ENCODE assay signal across 1 mouse cellular context in the genomic region with DNA sequence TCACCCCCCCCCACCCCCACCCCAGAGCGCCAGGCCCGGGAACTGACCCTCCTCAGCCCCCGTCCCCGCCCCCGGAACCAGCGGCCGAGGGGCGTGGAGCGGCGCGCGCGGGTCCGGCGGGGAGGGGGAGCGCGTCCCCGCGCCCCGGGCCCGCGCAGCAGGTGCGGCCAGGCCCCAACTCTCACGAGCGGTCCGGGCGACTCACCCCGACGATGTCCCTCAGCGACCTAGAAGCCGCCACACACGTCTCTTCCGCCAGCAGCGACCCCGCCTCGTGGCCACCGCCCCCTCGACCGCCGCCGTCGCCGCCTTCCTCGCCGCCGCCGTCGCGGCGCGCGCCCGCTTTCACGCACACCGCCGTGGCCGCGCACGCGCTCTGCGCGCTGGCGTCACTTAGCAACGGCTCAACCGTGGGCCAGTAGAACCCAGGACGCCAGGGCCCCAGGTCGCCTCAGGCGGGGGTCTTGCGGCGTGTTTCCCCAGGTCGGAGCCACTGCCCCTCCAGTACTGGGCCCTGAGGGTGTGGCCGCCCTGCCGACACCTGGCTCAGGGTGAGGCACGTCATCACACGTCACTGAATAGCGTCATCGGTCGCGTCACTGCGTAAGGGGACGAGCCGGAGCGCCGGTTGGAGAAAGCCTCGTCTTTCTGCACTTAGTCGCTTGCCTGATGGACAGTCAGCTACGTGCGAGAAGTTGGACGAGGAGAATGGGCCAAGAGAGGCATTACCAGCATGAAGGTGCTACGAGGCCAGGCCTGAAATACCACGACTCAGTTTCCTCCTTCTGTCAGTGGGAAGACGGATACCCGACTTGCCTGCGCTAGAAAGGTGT.
A peak's percentile ranks its signal among the peaks of the same experiment; 100 is the strongest.
TF ChIP-seq lines count a peak whose summit lies in the region.

Gene Btbd9, minus strand, starts transcription at position 548 of the 833 bp plus-strand sequence.

TF ChIP-seq in CH12.LX, 34 proteins besides CTCF, POLR2A, EP300 and RAD21 (continued from another document):
- TF ChIP-seq CHD2 (IDR thresholded peaks at IDR 0.05; ENCODE audit: low read length) (no peak), ZKSCAN1 (IDR thresholded peaks at IDR 0.05; ENCODE audit: borderline replicate concordance, low read depth, low read length) (no peak), ZMIZ1 (IDR thresholded peaks at IDR 0.05; ENCODE audit: low read depth, low read length) (peak; percentile 64; the same call in 1 of the 2 replicates), MEF2A (IDR thresholded peaks at IDR 0.05; ENCODE audit: borderline replicate concordance, low read depth, low read length) (peak; percentile 64; the same call in 1 of the 2 replicates), BHLHE40 (IDR thresholded peaks at IDR 0.05; ENCODE audit: low read depth, low read length) (peak; percentile 79), PAX5 (IDR thresholded peaks at IDR 0.05; ENCODE audit: low read length) (no peak), TBP (conservative IDR thresholded peaks at IDR 0.05; ENCODE audit: low read depth, low read length) (0 out of 2 replicates have a peak, but pooled peaks have one; percentile 45), IRF4 (IDR thresholded peaks at IDR 0.05; ENCODE audit: low read depth, low read length) (no peak; the same call in none of the 2 replicates), MAFK (IDR thresholded peaks at IDR 0.05; ENCODE audit: insufficient replicate concordance, low read length) (no peak), GABPA (IDR thresholded peaks at IDR 0.05; ENCODE audit: insufficient replicate concordance, low read depth, low read length) (peak; percentile 100), TCF12 (IDR thresholded peaks at IDR 0.05; ENCODE audit: low read depth, low read length) (peak; percentile 58), E2F4 (IDR thresholded peaks at IDR 0.05; ENCODE audit: insufficient replicate concordance, low read depth, low read length) (no peak), HCFC1 (IDR thresholded peaks at IDR 0.05; ENCODE audit: low read depth, low read length) (peak; percentile 68), CHD1 (IDR thresholded peaks at IDR 0.05; ENCODE audit: low read depth, low read length) (no peak), MAZ (IDR thresholded peaks at IDR 0.05; ENCODE audit: low read depth, low read length) (peak; percentile 49; the same call in 1 of the 2 replicates), ZNF384 (IDR thresholded peaks at IDR 0.05; ENCODE audit: low read depth, low read length) (no peak), NELFE (IDR thresholded peaks at IDR 0.05; ENCODE audit: low read depth, low read length) (peak; percentile 75; the same call in 1 of the 2 replicates), ETS1 (conservative IDR thresholded peaks at IDR 0.05; ENCODE audit: low read depth, low read length) (peak; percentile 63), MYC (IDR thresholded peaks at IDR 0.05; ENCODE audit: low read depth, low read length) (no peak), USF2 (conservative IDR thresholded peaks at IDR 0.05; ENCODE audit: low read depth, low read length) (0 out of 2 replicates have a peak, but pooled peaks have one; percentile 16), MAX (IDR thresholded peaks at IDR 0.05; ENCODE audit: low read length) (peak; percentile 88), ELF1 (IDR thresholded peaks at IDR 0.05; ENCODE audit: low read depth, low read length) (peak; percentile 77), USF1 (IDR thresholded peaks at IDR 0.05; ENCODE audit: low read depth, low read length) (no peak), KAT2A (IDR thresholded peaks at IDR 0.05; ENCODE audit: insufficient replicate concordance, low read length) (0 out of 2 replicates have a peak, but pooled peaks have one; percentile 44), ZC3H11A (IDR thresholded peaks at IDR 0.05; ENCODE audit: low read depth, low read length) (no peak), POLR2AphosphoS2 (IDR thresholded peaks at IDR 0.05; ENCODE audit: low read depth, low read length) (no peak), UBTF (IDR thresholded peaks at IDR 0.05; ENCODE audit: low read depth, low read length) (0 out of 2 replicates have a peak, but pooled peaks have one; percentile 48), JUN (IDR thresholded peaks at IDR 0.05; ENCODE audit: insufficient read depth, low read depth, low read length) (no peak), MXI1 (IDR thresholded peaks at IDR 0.05; ENCODE audit: low read depth, low read length) (peak; percentile 46; the same call in 1 of the 2 replicates)
